8 mouse cellular contexts compared by ENCODE assay signal in genomic region chr2:25545996-25546810, GRCm38 (mm10). TPM values are rescaled to one million over a fixed set of nuclear protein-coding genes. Genes with fewer than 3 reads are reported as not detected.
DNase-seq lines count a peak whose midpoint lies in the region.

No protein-coding gene starts in this region.

- H3K9me3 ChIP-seq in hindbrain, embryonic 10.5 days = no peaks in the 10 kb centered on the region

- H3K27ac ChIP-seq in hindbrain, embryonic 10.5 days = peak overlapping the region; percentile 95

- peak; percentile 46 for DNase-seq in cerebellum, adult 9-10 months
- DNase-seq in cerebellum, adult 11 months = no peak
- peak; percentile 78 for DNase-seq in urinary bladder, postnatal 14 days (ENCODE audit: low spot score)
- no peak for DNase-seq in urinary bladder, adult 18-20 months (ENCODE audit: low spot score in 2 of 2)
- DNase-seq in hindbrain, embryonic 10.5 days (ENCODE audit: low spot score) = no peak
- peak; percentile 5 for DNase-seq in lung, postnatal 25 days (ENCODE audit: low spot score)
- no peak for DNase-seq in testis, postnatal 10 days (ENCODE audit: low spot score)
- DNase-seq in right cerebral cortex, postnatal 25 days = no peak

- peaks cover 11% of the 10 kb centered on the region; the same call in 1 of the 2 replicates for H3K36me3 ChIP-seq in hindbrain, embryonic 10.5 days

- H3K4me3 ChIP-seq in hindbrain, embryonic 10.5 days = peak overlapping the region; percentile 85

- no peaks in the 10 kb centered on the region for H3K27me3 ChIP-seq in hindbrain, embryonic 10.5 days (ENCODE audit: insufficient read depth, poor library complexity, severe bottlenecking)

- 10% methylated on average over 43 of the region's 43 CpGs for WGBS in hindbrain, embryonic 10.5 days

- peaks cover 37% of the 10 kb centered on the region for H3K4me1 ChIP-seq in hindbrain, embryonic 10.5 days (replicated peaks)

RNA-seq across cellular contexts. Expression of gene Traf2, which starts 0.5 kb away (rescaled TPM):
- polyA plus RNA-seq in hindbrain, embryonic 10.5 days (2016; fragmentation: Nextera tagmentation; extraction: Ambion mirVana) = 38.2 and 40.1 TPM in 2 replicates

RNA-seq across cellular contexts. Expression of gene Edf1, which starts 11.4 kb away (rescaled TPM):
- polyA plus RNA-seq in hindbrain, embryonic 10.5 days (2016; fragmentation: Nextera tagmentation; extraction: Ambion mirVana) = 376 and 388 TPM in 2 replicates

RNA-seq across cellular contexts. Expression of gene Mamdc4, which starts 28.4 kb away (rescaled TPM):
- 1.4 and 3.8 TPM in 2 replicates for polyA plus RNA-seq in hindbrain, embryonic 10.5 days (2016; fragmentation: Nextera tagmentation; extraction: Ambion mirVana)

RNA-seq across cellular contexts. Expression of gene Phpt1, which starts 28.8 kb away (rescaled TPM):
- polyA plus RNA-seq in hindbrain, embryonic 10.5 days (2016; fragmentation: Nextera tagmentation; extraction: Ambion mirVana) = 163 and 189 TPM in 2 replicates

RNA-seq across cellular contexts. Expression of gene Ajm1, which starts 35.4 kb away (rescaled TPM):
- 0.05 and 0.44 TPM in 2 replicates for polyA plus RNA-seq in hindbrain, embryonic 10.5 days (2016; fragmentation: Nextera tagmentation; extraction: Ambion mirVana)

Comparison
In these comparisons a context has a peak if more than half of its experiments do, and no peak if none do; other contexts are left out.
1. DNase-seq: peak in cerebellum, adult 9-10 months (single experiment), urinary bladder, postnatal 14 days (single experiment) and lung, postnatal 25 days (single experiment); none in cerebellum, adult 11 months (single experiment), urinary bladder, adult 18-20 months (0 of 2), hindbrain, embryonic 10.5 days (single experiment), testis, postnatal 10 days (single experiment) and right cerebral cortex, postnatal 25 days (single experiment).